Mouse (Mus musculus) midbrain, embryonic 14.5 days (tissue): ENCODE data around the gene Gm20388. TPM values are rescaled to one million over a fixed set of nuclear protein-coding genes. Genes with fewer than 3 reads are reported as not detected.

ENCODE experiments used
- ATAC-seq: fragments of 200-750 bp; cut with Nextera tagmentation; 2 replicates; pipeline ENCODE4 v1.8.0; 2017; ENCODE audit warnings: moderate number of reproducible peaks, moderate library complexity; ENCODE audit not compliant: low FRiP score, low TSS enrichment
- DNase-seq: peaks from one replicate; pipeline ENCODE4 v3.0.0-alpha.2; 2015
- H3K27ac ChIP-seq: fragments of 300-500 bp; sonication (generic); replicated peaks from 2 replicates; pipeline ENCODE4 v1.5.1; 2014; ENCODE audit warnings: mild to moderate bottlenecking, low read depth, low read length, moderate library complexity
- H3K27me3 ChIP-seq: fragments of 300-500 bp; sonication (generic); 2 replicates; pipeline ENCODE4 v1.6.1; 2014; ENCODE audit warnings: low read length, control low read depth, mixed read lengths; ENCODE audit not compliant: control insufficient read depth, insufficient read depth
- H3K36me3 ChIP-seq: fragments of 300-500 bp; sonication (generic); 2 replicates; pipeline ENCODE4 v1.6.1; 2014; ENCODE audit warnings: low read length, control low read depth; ENCODE audit not compliant: control insufficient read depth, insufficient read depth
- H3K4me1 ChIP-seq: fragments of 300-500 bp; sonication (generic); 2 replicates; pipeline ENCODE4 v1.6.1; 2014; ENCODE audit warnings: mild to moderate bottlenecking, antibody characterized with exemption, low read length, control low read depth; ENCODE audit not compliant: control insufficient read depth, insufficient read depth
- H3K4me2 ChIP-seq: fragments of 300-500 bp; sonication (generic); 2 replicates; pipeline ENCODE4 v1.6.1; 2014; ENCODE audit warnings: mild to moderate bottlenecking, low read length, moderate library complexity
- H3K4me3 ChIP-seq: fragments of 300-500 bp; sonication (generic); replicated peaks from 2 replicates; pipeline ENCODE4 v1.5.1; 2014; ENCODE audit warnings: low read depth, low read length
- H3K9ac ChIP-seq: fragments of 300-500 bp; sonication (generic); replicated peaks from 2 replicates; pipeline ENCODE4 v1.6.1; 2014; ENCODE audit warnings: mild to moderate bottlenecking, low read length, moderate library complexity
- H3K9me3 ChIP-seq: fragments of 300-500 bp; sonication (generic); 2 replicates; pipeline ENCODE4 v1.6.1; 2016; ENCODE audit warnings: low read length, control low read depth, mixed read lengths; ENCODE audit not compliant: control insufficient read depth
- WGBS: fragments of 180-500 bp; shearing (Covaris S2); extraction: QIAGEN DNeasy Blood & Tissue Kit; methylation state at CpG from one replicate; pipeline ENCODE4 v1.1.7; 2014; 5-methylcytosine and 5-hydroxymethylcytosine counted together
- polyA plus RNA-seq: library from polyadenylated mRNA; unstranded; fragments of >200 nt; fragmentation: Nextera tagmentation; extraction: Ambion mirVana; gene quantifications from 2 replicates; pipeline ENCODE4 v1.2.1, GENCODE M21; 2014

The Gm20388 gene
- polyA plus RNA-seq, 1 experiment from 2014 or later: 4.1 TPM

DNA sequence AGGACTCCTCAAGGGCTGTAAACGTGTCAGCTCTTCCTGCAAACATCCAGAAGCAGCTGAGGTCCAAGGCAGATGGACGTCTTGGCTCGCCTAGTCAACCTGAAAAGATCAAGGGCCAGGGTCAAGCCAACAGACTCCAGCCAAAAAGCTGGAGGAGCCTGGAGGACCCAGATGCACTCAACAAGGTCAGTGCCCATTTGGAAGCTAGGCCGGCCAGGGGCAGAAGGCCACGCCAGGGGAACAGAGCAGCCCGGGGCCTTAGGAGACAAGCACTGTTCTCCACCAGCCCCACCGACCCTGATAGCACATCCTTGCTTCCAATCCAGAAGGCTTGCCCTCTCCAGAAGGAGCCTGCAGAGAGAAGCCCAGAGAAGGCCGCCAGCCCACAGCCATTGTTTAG is 2354.9 kb downstream of the Gm20388 start:
- Histone ChIP-seq H3K27ac (no peak overlapping the region), H3K4me2 (no peak overlapping the region), H3K4me1 (peaks cover 7% of the 10 kb centered on the region), H3K36me3 (no peaks in the 10 kb centered on the region), H3K27me3 (no peaks in the 10 kb centered on the region), H3K9me3 (no peaks in the 10 kb centered on the region), H3K4me3 (no peak overlapping the region), H3K9ac (no peak overlapping the region)
- ATAC-seq: no peak
- no peak for DNase-seq
- 91% methylated on average over 8 of the region's 8 CpGs for WGBS

GRCm38 (mm10) chr8:122266867-122267266 is 2356.2 kb downstream of the Gm20388 start:
- H3K27me3 ChIP-seq: no peaks in the 10 kb centered on the region
- no peak overlapping the region for H3K4me3 ChIP-seq
- no peaks in the 10 kb centered on the region for H3K36me3 ChIP-seq
- H3K27ac ChIP-seq: no peak overlapping the region
- peak; percentile 62 for DNase-seq
- H3K4me2 ChIP-seq: no peak overlapping the region
- no peak overlapping the region; the same call in 1 of the 2 replicates for H3K9ac ChIP-seq
- 23% methylated on average over 13 of the region's 13 CpGs for WGBS
- H3K9me3 ChIP-seq: no peaks in the 10 kb centered on the region
- H3K4me1 ChIP-seq: peaks cover 7% of the 10 kb centered on the region
- no peak for ATAC-seq

- H3K36me3 ChIP-seq: no peaks in the 10 kb centered on the region
- 58% methylated on average over 24 of the region's 24 CpGs for WGBS
- H3K4me3 ChIP-seq: peak overlapping the region; percentile 37
- no peak for DNase-seq
- H3K9me3 ChIP-seq: no peaks in the 10 kb centered on the region
- ATAC-seq: no peak
- no peak overlapping the region for H3K27ac ChIP-seq
- H3K27me3 ChIP-seq: no peaks in the 10 kb centered on the region
- peaks cover 10% of the 10 kb centered on the region for H3K4me1 ChIP-seq
- H3K9ac ChIP-seq: peak overlapping the region; percentile 49
- peak overlapping the region; percentile 68 for H3K4me2 ChIP-seq
These were observed 2358.2 kb downstream of the Gm20388 start for GRCm38 (mm10) chr8:122268861-122269260.

DNA sequence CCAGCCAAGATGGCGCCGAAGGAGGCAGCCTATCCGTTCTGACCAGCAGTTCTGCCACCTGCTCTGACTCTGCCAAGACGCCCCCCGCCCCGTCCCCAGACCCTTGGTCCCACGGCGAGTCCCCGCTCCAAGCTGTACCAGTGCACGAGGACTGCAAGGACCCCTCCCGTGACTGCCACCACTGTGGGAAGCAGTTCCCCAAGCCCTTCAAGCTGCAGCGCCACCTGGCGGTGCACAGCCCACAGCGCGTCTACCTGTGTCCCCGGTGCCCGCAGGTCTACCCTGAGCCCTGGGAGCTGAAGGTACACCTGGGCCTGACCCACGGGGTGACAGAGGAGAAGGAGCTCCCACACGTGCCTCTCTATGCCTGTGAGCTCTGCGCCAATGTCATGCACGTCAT is 2358.8 kb downstream of the Gm20388 start:
- Histone ChIP-seq H3K27ac (no peak overlapping the region), H3K9ac (peak overlapping the region; percentile 49), H3K4me1 (peaks cover 10% of the 10 kb centered on the region), H3K4me3 (peak overlapping the region; percentile 37), H3K9me3 (no peaks in the 10 kb centered on the region), H3K36me3 (no peaks in the 10 kb centered on the region), H3K4me2 (peak overlapping the region; percentile 68), H3K27me3 (no peaks in the 10 kb centered on the region)
- ATAC-seq (peak; percentile 72; the same call in 1 of the 2 replicates), DNase-seq (peak; percentile 90)
- 3% methylated on average over 21 of the region's 21 CpGs for WGBS

GRCm38 (mm10) chr8:122270555-122270954 is 2359.9 kb downstream of the Gm20388 start:
- Histone ChIP-seq H3K9ac (no peak overlapping the region), H3K4me1 (peaks cover 10% of the 10 kb centered on the region), H3K27me3 (no peaks in the 10 kb centered on the region), H3K4me3 (no peak overlapping the region), H3K36me3 (no peaks in the 10 kb centered on the region), H3K4me2 (no peak overlapping the region), H3K27ac (no peak overlapping the region), H3K9me3 (no peaks in the 10 kb centered on the region)
- 70% methylated on average over 7 of the region's 7 CpGs for WGBS
- ATAC-seq (no peak), DNase-seq (no peak)

- no peaks in the 10 kb centered on the region for H3K27me3 ChIP-seq
- ATAC-seq (peak; percentile 60; the same call in 1 of the 2 replicates), DNase-seq (peak; percentile 92)
- no peak overlapping the region for H3K27ac ChIP-seq
- no peak overlapping the region for H3K4me3 ChIP-seq
- no peak overlapping the region for H3K9ac ChIP-seq
- H3K4me1 ChIP-seq: peaks cover 10% of the 10 kb centered on the region
- H3K9me3 ChIP-seq: no peaks in the 10 kb centered on the region
- no peak overlapping the region for H3K4me2 ChIP-seq
- WGBS: 3% methylated on average over 5 of the region's 5 CpGs
- no peaks in the 10 kb centered on the region for H3K36me3 ChIP-seq
These were observed 2362.5 kb downstream of the Gm20388 start for GRCm38 (mm10) chr8:122273152-122273551.

DNA sequence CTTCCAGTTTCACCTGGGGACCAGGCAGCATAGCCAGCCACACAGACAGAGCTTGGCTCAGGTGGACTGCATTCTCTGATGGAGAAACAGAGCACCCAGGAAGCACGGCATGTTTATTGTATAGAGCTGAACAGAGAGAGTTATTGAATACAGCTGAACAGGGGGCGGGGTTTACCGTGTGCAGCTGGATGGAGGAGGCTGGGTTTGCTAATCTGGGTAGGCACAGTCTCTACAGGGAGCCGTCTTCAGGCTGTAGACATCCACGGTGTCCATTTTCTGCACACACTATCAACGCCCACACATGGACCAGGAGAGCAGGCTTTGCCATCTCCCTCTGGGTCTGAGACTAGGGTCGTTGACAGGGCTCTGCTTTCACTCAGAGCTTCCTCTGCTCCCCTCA is 2363.2 kb downstream of the Gm20388 start:
- Histone ChIP-seq H3K4me2 (no peak overlapping the region), H3K9ac (no peak overlapping the region; the same call in 1 of the 2 replicates), H3K36me3 (no peaks in the 10 kb centered on the region), H3K4me3 (no peak overlapping the region), H3K27ac (no peak overlapping the region), H3K9me3 (no peaks in the 10 kb centered on the region), H3K4me1 (peaks cover 10% of the 10 kb centered on the region), H3K27me3 (no peaks in the 10 kb centered on the region)
- 39% methylated on average over 7 of the region's 7 CpGs for WGBS
- ATAC-seq (no peak), DNase-seq (no peak)

- 84% methylated on average over 11 of the region's 11 CpGs for WGBS
- ATAC-seq (no peak), DNase-seq (no peak)
- H3K27ac ChIP-seq: no peak overlapping the region
- no peak overlapping the region for H3K4me3 ChIP-seq
- H3K9ac ChIP-seq: no peak overlapping the region
- no peaks in the 10 kb centered on the region for H3K36me3 ChIP-seq
- 0 out of 2 replicates have a peak, but pooled peaks cover 3% of the 10 kb centered on the region for H3K4me1 ChIP-seq
- H3K9me3 ChIP-seq: no peaks in the 10 kb centered on the region
- H3K27me3 ChIP-seq: no peaks in the 10 kb centered on the region
- no peak overlapping the region for H3K4me2 ChIP-seq
These were observed 2364.2 kb downstream of the Gm20388 start for GRCm38 (mm10) chr8:122274651-122275391.

- Histone ChIP-seq H3K4me2 (no peak overlapping the region), H3K36me3 (no peaks in the 10 kb centered on the region), H3K27me3 (no peaks in the 10 kb centered on the region), H3K4me1 (0 out of 2 replicates have a peak, but pooled peaks cover 3% of the 10 kb centered on the region), H3K4me3 (no peak overlapping the region), H3K27ac (no peak overlapping the region), H3K9me3 (no peaks in the 10 kb centered on the region), H3K9ac (no peak overlapping the region)
- no peak for ATAC-seq
- 85% methylated on average over 5 of the region's 5 CpGs for WGBS
- DNase-seq: no peak
These were observed 2365.7 kb downstream of the Gm20388 start for GRCm38 (mm10) chr8:122276308-122276707.
